Mouse (Mus musculus): Measurements from ENCODE around the gene Rgs3. TPM values are rescaled to one million over a fixed set of nuclear protein-coding genes. Genes with fewer than 3 reads are reported as not detected.

Rgs3 gene
- total and polyA plus RNA-seq, 2 experiments from 2014 or later: 52.1 to 114 TPM

GRCm38 (mm10) chr4:62519122-62519848 lies 40.4 kb upstream of the Rgs3 start:
- no peak for DNase-seq (ENCODE audit: low spot score)
- peaks cover 26% of the 10 kb centered on the region for H3K4me1 ChIP-seq (ENCODE audit: control insufficient read depth, insufficient read depth)
- peak overlapping the region; percentile 82 for H3K27ac ChIP-seq (ENCODE audit: low read depth)
- peak overlapping the region; percentile 71 for H3K4me2 ChIP-seq (ENCODE audit: low read depth, low read length)
- TF ChIP-seq CTCF (IDR thresholded peaks at IDR 0.05; ENCODE audit: low read depth) (no peak), EP300 (IDR thresholded peaks at IDR 0.05; ENCODE audit: low read depth) (no peak)
- H3K36me3 ChIP-seq (replicated peaks; ENCODE audit: control insufficient read depth, insufficient read depth, low read length): 0 out of 2 replicates have a peak, but pooled peaks cover 5% of the 10 kb centered on the region
- no peaks in the 10 kb centered on the region for H3K9me3 ChIP-seq (replicated peaks; ENCODE audit: control insufficient read depth, low read length)
- H3K27me3 ChIP-seq (ENCODE audit: control insufficient read depth, insufficient read depth, low read length): no peaks in the 10 kb centered on the region
- ATAC-seq (ENCODE audit: insufficient read depth, low read depth): peak; percentile 49
- peak overlapping the region; percentile 73 for H3K4me3 ChIP-seq (ENCODE audit: low read depth, low read length)
- peak overlapping the region; percentile 63 for H3K9ac ChIP-seq (replicated peaks; ENCODE audit: low read depth, low read length)
- 3% methylated on average over 26 of the region's 26 CpGs for WGBS

- Histone ChIP-seq H3K4me3 (ENCODE audit: low read depth, low read length) (peak within 1 kb of the TSS; percentile 73), H3K27me3 (ENCODE audit: control insufficient read depth, insufficient read depth, low read length) (no peaks in the 10 kb centered on the region), H3K36me3 (replicated peaks; ENCODE audit: control insufficient read depth, insufficient read depth, low read length) (0 out of 2 replicates have a peak, but pooled peaks cover 5% of the 10 kb centered on the region), H3K4me2 (ENCODE audit: low read depth, low read length) (peak within 1 kb of the TSS; percentile 71), H3K9ac (replicated peaks; ENCODE audit: low read depth, low read length) (peak within 1 kb of the TSS; percentile 63), H3K4me1 (ENCODE audit: control insufficient read depth, insufficient read depth) (peaks cover 29% of the 10 kb centered on the region), H3K27ac (ENCODE audit: low read depth) (peak within 1 kb of the TSS; percentile 82), H3K9me3 (replicated peaks; ENCODE audit: control insufficient read depth, low read length) (no peaks in the 10 kb centered on the region)
- WGBS: under 1% methylated on average over 37 of the region's 37 CpGs
- ATAC-seq (ENCODE audit: insufficient read depth, low read depth) (peak; percentile 90), DNase-seq (ENCODE audit: low spot score) (peak; percentile 87)
- TF ChIP-seq CTCF (IDR thresholded peaks at IDR 0.05; ENCODE audit: low read depth): no peak
- TF ChIP-seq EP300 (IDR thresholded peaks at IDR 0.05; ENCODE audit: low read depth): no peak
Measured at GRCm38 (mm10) chr4:62519849-62520233, 39.8 kb upstream of the Rgs3 start, which contains the start of gene Alad. TSS of gene Alad (minus strand) at chr4:62519918.

- H3K4me1 ChIP-seq (ENCODE audit: control insufficient read depth, insufficient read depth): peaks cover 22% of the 10 kb centered on the region
- TF ChIP-seq CTCF (IDR thresholded peaks at IDR 0.05; ENCODE audit: low read depth) (no peak), EP300 (IDR thresholded peaks at IDR 0.05; ENCODE audit: low read depth) (no peak)
- no peak overlapping the region for H3K4me2 ChIP-seq (ENCODE audit: low read depth, low read length)
- no peak for DNase-seq (ENCODE audit: low spot score)
- H3K36me3 ChIP-seq (replicated peaks; ENCODE audit: control insufficient read depth, insufficient read depth, low read length): 0 out of 2 replicates have a peak, but pooled peaks cover 5% of the 10 kb centered on the region
- H3K4me3 ChIP-seq (ENCODE audit: low read depth, low read length): no peak overlapping the region
- WGBS: 75% methylated on average over 2 of the region's 2 CpGs
- H3K27me3 ChIP-seq (ENCODE audit: control insufficient read depth, insufficient read depth, low read length): no peaks in the 10 kb centered on the region
- ATAC-seq (ENCODE audit: insufficient read depth, low read depth): no peak
- no peaks in the 10 kb centered on the region for H3K9me3 ChIP-seq (replicated peaks; ENCODE audit: control insufficient read depth, low read length)
- H3K9ac ChIP-seq (replicated peaks; ENCODE audit: low read depth, low read length): no peak overlapping the region
- no peak overlapping the region for H3K27ac ChIP-seq (ENCODE audit: low read depth)
Measured at GRCm38 (mm10) chr4:62520892-62521400, 38.7 kb upstream of the Rgs3 start.

GRCm38 (mm10) chr4:62524651-62525488 lies 34.8 kb upstream of the Rgs3 start, which contains the start of the genes Pole3 and 4933430I17Rik:
TSS of gene Pole3 (minus strand) at chr4:62525068.
TSS of gene 4933430I17Rik (plus strand) at chr4:62525369.
- peak within 1 kb of the TSS; percentile 95 for H3K4me2 ChIP-seq (ENCODE audit: low read depth, low read length)
- TF ChIP-seq CTCF (IDR thresholded peaks at IDR 0.05; ENCODE audit: low read depth): no peak
- DNase-seq (ENCODE audit: low spot score) (peak; percentile 95), ATAC-seq (ENCODE audit: insufficient read depth, low read depth) (peak; percentile 99)
- H3K36me3 ChIP-seq (replicated peaks; ENCODE audit: control insufficient read depth, insufficient read depth, low read length): 0 out of 2 replicates have a peak, but pooled peaks cover 5% of the 10 kb centered on the region
- WGBS: under 1% methylated on average over 59 of the region's 59 CpGs
- H3K27ac ChIP-seq (ENCODE audit: low read depth): peak within 1 kb of the TSS; percentile 93
- H3K9me3 ChIP-seq (replicated peaks; ENCODE audit: control insufficient read depth, low read length): no peaks in the 10 kb centered on the region
- peak within 1 kb of the TSS; percentile 81 for H3K4me3 ChIP-seq (ENCODE audit: low read depth, low read length)
- H3K27me3 ChIP-seq (ENCODE audit: control insufficient read depth, insufficient read depth, low read length): no peaks in the 10 kb centered on the region
- peak within 1 kb of the TSS; percentile 83 for H3K9ac ChIP-seq (replicated peaks; ENCODE audit: low read depth, low read length)
- H3K4me1 ChIP-seq (ENCODE audit: control insufficient read depth, insufficient read depth): peaks cover 6% of the 10 kb centered on the region

- no peak for DNase-seq (ENCODE audit: low spot score)
- Histone ChIP-seq H3K9ac (replicated peaks; ENCODE audit: low read depth, low read length) (0 out of 2 replicates have a peak overlapping the region, but pooled peaks have one; percentile 83), H3K36me3 (replicated peaks; ENCODE audit: control insufficient read depth, insufficient read depth, low read length) (0 out of 2 replicates have a peak, but pooled peaks cover 5% of the 10 kb centered on the region), H3K4me1 (ENCODE audit: control insufficient read depth, insufficient read depth) (peaks cover 6% of the 10 kb centered on the region), H3K27me3 (ENCODE audit: control insufficient read depth, insufficient read depth, low read length) (no peaks in the 10 kb centered on the region), H3K4me2 (ENCODE audit: low read depth, low read length) (peak overlapping the region; percentile 95), H3K27ac (ENCODE audit: low read depth) (no peak overlapping the region), H3K4me3 (ENCODE audit: low read depth, low read length) (peak overlapping the region; percentile 81), H3K9me3 (replicated peaks; ENCODE audit: control insufficient read depth, low read length) (no peaks in the 10 kb centered on the region)
- WGBS: 2% methylated on average over 10 of the region's 10 CpGs
- no peak for ATAC-seq (ENCODE audit: insufficient read depth, low read depth)
- TF ChIP-seq CTCF (IDR thresholded peaks at IDR 0.05; ENCODE audit: low read depth) (no peak), EP300 (IDR thresholded peaks at IDR 0.05; ENCODE audit: low read depth) (no peak)
Measured at GRCm38 (mm10) chr4:62525489-62525811, 34.2 kb upstream of the Rgs3 start.

All from heart, postnatal 0 days (tissue).